Mouse (Mus musculus) large intestine, adult 2 months (tissue): ENCODE results near the gene Gm45837. TPM values are rescaled to one million over a fixed set of nuclear protein-coding genes. Genes with fewer than 3 reads are reported as not detected.
A peak's percentile ranks its signal among the peaks of the same experiment; 100 is the strongest.

Experiments used
- DNase-seq: peaks from one replicate; pipeline ENCODE4 v3.0.0-alpha.2; 2012; ENCODE audit warnings: low read depth, low spot score
- WGBS: fragments of 180-500 bp; shearing (Covaris S2); methylation state at CpG from one replicate; pipeline ENCODE4 v1.1.7; 2018; 5-methylcytosine and 5-hydroxymethylcytosine counted together
- polyA plus RNA-seq: library from polyadenylated mRNA; depleted of rRNA; stranded (reverse); fragments of >200 nt; gene quantifications from 2 replicates; pipeline ENCODE4 v1.2.3, GENCODE M21; 2012

Gene Gm45837
- polyA plus RNA-seq, 1 experiment: not detected

DNA sequence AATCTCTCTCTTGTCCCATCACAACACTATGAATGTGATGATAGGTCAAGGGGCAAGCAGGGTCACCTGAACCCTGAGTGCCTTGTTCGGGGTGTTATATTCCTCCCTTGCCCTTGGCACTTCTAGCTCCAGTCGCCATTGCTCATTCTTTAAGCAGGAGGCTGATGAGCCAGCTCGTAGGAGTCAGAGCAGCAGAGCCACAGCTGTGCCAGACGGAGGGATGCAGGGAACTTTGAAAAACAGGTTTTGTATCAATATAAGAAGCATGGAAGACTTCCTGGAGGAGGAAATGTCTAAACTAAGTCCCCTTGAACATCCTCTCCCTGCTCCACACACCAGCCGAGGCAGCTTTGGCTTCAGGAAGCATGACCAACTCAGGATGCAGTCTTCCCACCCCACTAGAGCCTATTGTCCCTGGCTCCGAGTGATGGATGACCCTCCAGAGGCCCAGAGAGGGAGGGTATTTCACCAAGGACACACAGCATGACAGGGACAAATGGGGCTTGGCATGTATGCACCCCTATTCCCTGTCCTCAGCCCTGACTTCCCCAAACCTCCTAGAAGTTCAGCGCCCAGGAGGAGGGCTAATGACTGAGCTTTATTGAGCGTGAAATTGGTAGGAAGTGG, 71.3 kb downstream of the Gm45837 start:
- no peak for DNase-seq
- 53% methylated on average over 8 of the region's 8 CpGs for whole genome bisulfite sequencing

DNA sequence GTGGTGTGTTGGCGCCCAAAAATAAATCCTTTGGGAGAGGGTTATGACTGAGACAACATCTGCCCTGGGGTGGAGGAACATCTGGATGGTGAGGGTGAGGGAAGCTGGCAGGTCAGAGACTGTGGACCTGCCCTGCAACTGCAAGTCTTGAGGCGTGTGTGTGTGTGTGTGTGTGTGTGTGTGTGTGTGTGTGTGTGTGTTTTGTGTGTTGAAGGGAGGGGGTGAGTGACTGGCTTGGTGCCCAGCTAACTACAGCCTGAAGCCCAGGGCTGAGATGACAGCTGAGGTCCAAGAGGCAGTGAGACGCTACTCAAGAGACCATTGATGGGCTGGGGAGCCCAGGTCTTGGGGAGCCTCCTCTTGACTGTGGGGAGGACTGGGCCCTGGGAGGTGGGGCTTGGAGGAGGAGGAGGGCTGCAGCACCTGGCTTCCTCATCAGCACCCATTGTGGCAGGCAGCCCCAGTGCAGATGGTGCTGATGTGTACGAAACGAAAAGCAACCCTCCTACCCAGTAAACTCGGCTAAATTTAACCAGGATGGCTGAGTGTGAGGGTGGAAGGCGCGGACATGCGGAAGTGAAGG, 71.9 kb downstream of the Gm45837 start:
- 47% methylated on average over 9 of the region's 9 CpGs for WGBS
- no peak for DNase-seq

DNA sequence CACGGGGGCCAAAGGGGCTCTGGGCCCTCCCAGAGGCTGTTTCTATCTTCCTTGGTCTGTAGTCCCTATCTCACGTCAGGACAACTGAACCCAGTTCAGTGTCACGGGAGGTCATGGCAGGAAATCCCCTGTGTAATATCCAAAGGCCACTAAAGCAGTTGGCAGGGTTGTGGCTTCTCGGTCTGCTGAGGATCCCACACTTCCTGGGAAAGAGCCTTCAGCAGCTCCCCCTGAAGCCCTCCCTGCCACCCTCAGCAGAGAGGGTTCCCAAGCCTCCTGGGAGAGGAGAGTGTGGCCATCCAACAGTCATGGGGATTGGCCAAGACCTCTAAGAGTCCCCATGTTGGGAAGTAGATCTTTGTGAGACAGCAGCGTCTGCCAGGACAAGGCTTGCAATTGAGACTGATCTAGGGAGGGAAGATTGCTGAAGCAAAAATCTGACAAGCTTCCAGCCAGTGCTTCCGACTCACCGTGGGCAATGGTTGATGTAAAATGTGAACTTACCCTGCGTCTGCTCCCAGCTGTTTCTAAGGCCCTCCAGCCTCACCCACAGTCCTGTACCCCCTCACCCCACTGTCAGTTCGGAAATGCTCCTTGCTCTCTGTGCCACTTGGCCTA, 72.9 kb downstream of the Gm45837 start:
- 60% methylated on average over 9 of the region's 9 CpGs for WGBS
- DNase-seq: no peak

DNA sequence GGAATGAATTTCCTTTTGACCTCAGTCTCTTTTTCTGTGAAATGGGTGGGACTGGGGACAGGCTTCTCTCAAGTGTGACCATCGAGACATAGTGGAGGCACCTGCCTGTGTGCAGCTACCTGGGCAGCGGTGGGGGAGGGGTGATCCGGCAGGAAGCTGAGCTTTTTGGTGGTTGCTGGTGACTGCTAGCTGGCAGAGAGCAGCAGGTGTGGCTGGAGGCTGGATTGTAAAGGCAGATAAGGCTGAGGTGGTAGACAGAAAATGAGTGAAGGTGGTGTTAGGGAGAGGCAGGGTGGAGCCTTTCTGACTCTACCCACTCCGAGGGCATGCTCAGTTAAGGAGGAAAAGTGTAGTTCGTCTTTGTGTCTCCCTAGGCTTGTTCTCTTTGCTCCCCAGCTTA, 76.4 kb downstream of the Gm45837 start:
- WGBS: 28% methylated on average over 5 of the region's 5 CpGs
- DNase-seq: peak; percentile 38

DNA sequence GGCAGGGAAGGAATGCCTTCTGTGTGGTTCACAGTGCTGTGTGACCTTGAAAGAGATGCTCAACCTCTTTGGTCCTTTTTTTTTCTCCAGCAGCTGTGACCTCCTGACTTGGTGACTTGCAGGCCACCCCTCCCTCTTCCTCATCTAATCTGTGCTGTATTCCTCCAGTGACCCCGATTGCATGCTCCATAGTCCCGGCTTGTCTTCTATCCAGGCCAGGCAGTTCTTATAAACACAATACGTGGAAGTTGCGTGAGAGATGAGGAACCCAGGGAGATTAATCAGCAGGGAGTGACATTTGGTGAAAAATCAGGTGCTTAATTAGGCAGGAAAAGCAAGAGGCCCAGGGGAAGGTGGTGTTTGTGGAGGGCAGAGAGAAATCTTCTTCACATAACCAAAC, 80.3 kb downstream of the Gm45837 start:
- WGBS: 73% methylated on average over 4 of the region's 4 CpGs
- no peak for DNase-seq

DNA sequence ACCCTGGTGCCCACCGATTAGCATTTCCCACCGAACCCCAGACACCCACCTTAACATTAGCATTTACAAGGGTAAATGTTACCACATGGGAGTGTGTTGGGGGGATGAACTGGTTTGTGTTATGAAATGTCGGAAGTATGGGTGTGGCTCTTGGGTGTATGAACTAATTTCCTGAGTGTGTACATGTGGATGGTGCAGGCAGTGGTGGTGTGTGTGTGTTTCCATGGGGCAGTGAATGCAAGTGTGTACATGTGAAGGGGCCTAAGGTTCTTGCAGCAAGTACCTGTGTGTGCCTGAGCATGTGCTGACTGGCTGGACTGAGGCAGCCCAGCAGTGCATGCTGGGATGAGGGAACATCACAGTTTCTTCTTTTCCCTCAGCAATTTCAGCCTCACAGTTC, 87.7 kb downstream of the Gm45837 start:
- no peak for DNase-seq
- 64% methylated on average over 3 of the region's 3 CpGs for WGBS

DNA sequence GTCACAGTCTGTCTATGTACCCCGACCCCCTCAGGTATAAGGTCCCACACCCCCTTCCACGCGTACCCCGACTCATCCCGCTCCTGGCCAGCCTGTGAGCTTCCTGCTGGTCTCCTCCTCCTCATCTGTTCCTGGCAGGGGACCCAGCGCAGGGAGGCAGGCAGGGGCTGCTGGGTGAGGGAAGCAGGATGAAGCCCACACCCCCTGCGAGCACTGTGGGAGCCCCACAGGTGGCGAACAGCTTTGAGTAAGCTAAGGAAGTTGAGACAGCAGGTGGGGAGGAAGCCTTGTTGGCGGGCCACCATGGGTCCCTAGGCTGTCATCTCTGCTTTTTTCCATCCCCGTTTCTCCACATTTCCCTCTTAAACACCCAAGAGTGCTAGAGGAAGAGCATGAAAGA, 88.6 kb downstream of the Gm45837 start:
- DNase-seq: no peak
- 69% methylated on average over 10 of the region's 10 CpGs for WGBS

DNA sequence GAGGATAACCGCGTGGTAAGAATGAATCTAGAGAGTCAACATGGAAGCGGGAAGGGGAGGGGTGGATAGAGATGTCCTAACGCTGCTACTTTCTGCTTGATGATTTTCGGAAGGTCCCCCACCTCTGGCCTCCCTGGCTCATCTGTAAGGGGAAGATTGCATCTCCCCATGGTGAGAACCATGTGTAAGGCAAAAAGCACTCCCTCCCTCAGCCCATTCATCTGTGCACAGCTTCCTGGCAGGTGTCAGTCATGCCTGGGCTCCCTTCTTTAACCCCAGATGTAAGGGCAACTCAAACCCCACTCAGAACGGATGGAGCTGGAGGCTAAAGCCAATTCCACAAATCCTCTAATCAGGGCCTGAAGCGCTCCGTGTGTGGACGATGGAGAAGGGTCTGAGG, 89.0 kb downstream of the Gm45837 start:
- 77% methylated on average over 9 of the region's 9 CpGs for whole genome bisulfite sequencing
- DNase-seq: no peak

- 85% methylated on average over 6 of the region's 6 CpGs for WGBS
Measured at GRCm38 (mm10) chr7:101501236-101501635, 90.5 kb downstream of the Gm45837 start.

GRCm38 (mm10) chr7:101501675-101502074, 91.0 kb downstream of the Gm45837 start:
- 55% methylated on average over 6 of the region's 6 CpGs for WGBS

More at GRCm38 (mm10) chr7:101501236-101501635, 90.5 kb downstream of the Gm45837 start:
- no peak for DNase-seq

DNA sequence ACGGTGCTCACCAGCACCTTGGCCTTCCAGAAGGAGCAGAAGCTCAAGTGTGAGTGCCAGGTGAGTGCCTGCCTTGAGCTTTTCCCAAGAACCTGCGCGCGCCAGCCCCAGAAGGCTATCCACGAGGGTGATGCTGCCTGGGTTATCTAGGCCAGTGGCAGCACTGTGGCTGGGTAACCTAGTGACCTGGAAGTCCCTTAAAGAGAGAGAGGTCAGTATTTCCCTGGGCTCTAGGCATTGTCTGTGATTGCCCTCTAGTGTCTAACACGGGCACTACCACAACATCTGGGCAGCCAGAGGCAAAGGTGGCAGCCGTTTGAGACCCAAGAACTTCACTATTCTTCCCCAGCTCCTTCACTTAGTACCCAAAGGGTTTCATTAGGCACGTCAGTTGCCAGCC, 92.7 kb downstream of the Gm45837 start:
- WGBS: 28% methylated on average over 8 of the region's 8 CpGs
- peak; percentile 28 for DNase-seq

More at GRCm38 (mm10) chr7:101501675-101502074, 91.0 kb downstream of the Gm45837 start:
- no peak for DNase-seq

GRCm38 (mm10) chr7:101503803-101504202, 93.1 kb downstream of the Gm45837 start:
- 48% methylated on average over 7 of the region's 7 CpGs for WGBS
- no peak for DNase-seq

GRCm38 (mm10) chr7:101504507-101504906, 93.8 kb downstream of the Gm45837 start:
- 25% methylated on average over 24 of the region's 24 CpGs for WGBS
- no peak for DNase-seq

GRCm38 (mm10) chr7:101509212-101509611, 98.5 kb downstream of the Gm45837 start:
- DNase-seq: no peak
- 43% methylated on average over 2 of the region's 2 CpGs for WGBS

- 21% methylated on average over 7 of the region's 7 CpGs for WGBS
- DNase-seq: no peak
Measured at GRCm38 (mm10) chr7:101513655-101514054, 103.0 kb downstream of the Gm45837 start.

- DNase-seq: no peak
- 83% methylated on average over 6 of the region's 6 CpGs for WGBS
Measured at GRCm38 (mm10) chr7:101514768-101515167, 104.1 kb downstream of the Gm45837 start.

- DNase-seq: no peak
- WGBS: 50% methylated on average over 6 of the region's 6 CpGs
Measured at GRCm38 (mm10) chr7:101515295-101515694, 104.6 kb downstream of the Gm45837 start.

GRCm38 (mm10) chr7:101516460-101516859, 105.8 kb downstream of the Gm45837 start:
- 66% methylated on average over 6 of the region's 6 CpGs for WGBS
- DNase-seq: no peak

GRCm38 (mm10) chr7:101521696-101522095, 111.0 kb downstream of the Gm45837 start:
- WGBS: 30% methylated on average over 1 of the region's 1 CpGs
- no peak for DNase-seq

DNA sequence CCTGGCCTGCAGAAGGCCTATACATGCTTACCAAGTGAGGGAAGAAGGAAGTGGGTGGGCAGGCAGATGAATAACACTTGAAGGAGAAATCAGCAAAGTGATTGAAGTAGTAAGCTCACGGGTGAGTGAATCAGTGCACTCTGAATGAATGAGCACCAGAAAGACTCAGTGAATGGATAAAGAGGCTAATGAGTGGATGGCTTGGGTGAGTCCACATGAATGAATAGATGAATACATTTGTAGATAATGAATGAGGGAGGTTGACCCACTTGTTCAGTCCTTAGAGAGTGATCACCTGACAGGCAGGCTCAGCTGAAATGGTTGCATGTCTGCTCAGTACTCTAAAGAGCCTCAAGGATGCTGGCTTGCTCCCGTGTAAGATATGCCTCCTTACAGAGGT, 112.5 kb downstream of the Gm45837 start:
- DNase-seq: no peak
- 85% methylated on average over 2 of the region's 2 CpGs for WGBS

- WGBS: 75% methylated on average over 7 of the region's 7 CpGs
- DNase-seq: no peak
Measured at GRCm38 (mm10) chr7:101526484-101526883, 115.8 kb downstream of the Gm45837 start.
